Mouse (Mus musculus): ENCODE measurements at regions not wholly inside any gene's neighbourhood (a gene's known extent, or its start where the extent isn't known, plus 50 kb on each side); places are given as distances from the start of the nearest gene placed in this dataset.
A peak's percentile ranks its signal among the peaks of the same experiment; 100 is the strongest.
"Not testable (repeated sequence)": the region's sequence is repeated elsewhere in the genome, so short reads cannot be mapped to it uniquely, and the experiment has no call there.

DNA sequence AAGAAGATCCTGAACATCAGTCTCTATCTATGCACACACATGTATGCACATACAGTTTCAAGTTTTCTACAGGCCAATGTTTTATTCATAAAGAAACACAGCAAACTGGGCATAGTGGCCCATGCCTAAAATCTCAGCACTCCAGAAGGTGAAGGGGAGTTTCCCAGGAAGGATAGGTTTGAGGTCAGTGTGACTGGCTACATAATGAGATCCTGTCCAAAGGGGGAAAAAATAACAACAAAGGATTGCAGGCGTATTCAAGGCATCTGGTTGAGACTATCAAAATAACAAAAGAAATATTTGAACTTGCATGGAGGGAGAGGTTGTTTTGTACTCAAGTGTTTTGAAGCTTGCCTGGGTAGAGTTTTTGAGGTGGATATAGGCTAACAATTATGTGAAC is 80.0 kb upstream of the Cep85l start:
- not testable (repeated sequence) for H3K27me3 ChIP-seq (ENCODE audit: low read depth, poor library complexity, severe bottlenecking); H3K9me3 ChIP-seq (replicated peaks); H3K4me1 ChIP-seq; H3K27ac ChIP-seq; H3K36me3 ChIP-seq; H3K4me3 ChIP-seq; DNase-seq (ENCODE audit: low spot score)
- 86% methylated on average over 1 of the region's 1 CpGs for WGBS

DNA sequence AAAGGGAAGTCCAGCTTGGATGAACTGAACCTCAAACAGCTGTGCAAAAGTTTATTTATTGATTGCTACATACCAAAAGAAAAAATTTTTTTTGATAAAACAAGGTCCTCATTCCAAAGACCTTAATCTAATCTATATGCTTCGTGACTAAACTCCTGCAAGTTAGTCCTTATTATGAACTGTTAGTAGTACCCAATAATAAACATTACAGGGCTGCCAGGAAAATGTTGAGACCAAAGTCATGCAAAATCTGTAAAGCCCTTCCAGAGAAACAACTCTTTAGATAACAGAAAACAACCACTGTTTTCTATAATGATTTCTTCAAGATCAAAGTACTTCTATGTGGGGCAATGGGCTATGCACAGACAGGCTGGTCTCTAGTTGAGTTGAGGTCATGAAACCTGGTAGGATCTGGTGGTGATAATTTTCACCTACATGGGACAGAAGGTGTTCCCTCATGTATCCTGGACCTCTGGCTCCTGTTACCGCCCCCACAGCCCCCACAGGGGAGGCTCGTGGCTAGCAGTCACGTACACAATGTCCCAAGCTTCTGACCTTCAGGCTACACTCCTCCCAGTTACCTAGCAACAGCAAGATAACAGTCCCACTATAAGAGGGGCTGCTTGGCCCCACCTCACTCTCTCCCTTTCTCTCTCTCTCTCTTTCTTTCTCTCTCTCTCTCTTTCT is 76.4 kb upstream of the Cep85l start:
- Histone ChIP-seq H3K9me3 (replicated peaks) (no peaks in the 10 kb centered on the region), H3K36me3 (no peaks in the 10 kb centered on the region), H3K4me3 (no peak overlapping the region), H3K27ac (no peak overlapping the region), H3K4me1 (no peaks in the 10 kb centered on the region), H3K27me3 (ENCODE audit: low read depth, poor library complexity, severe bottlenecking) (no peaks in the 10 kb centered on the region)
- WGBS = 76% methylated on average over 4 of the region's 4 CpGs
- DNase-seq (ENCODE audit: low spot score) = no peak

DNA sequence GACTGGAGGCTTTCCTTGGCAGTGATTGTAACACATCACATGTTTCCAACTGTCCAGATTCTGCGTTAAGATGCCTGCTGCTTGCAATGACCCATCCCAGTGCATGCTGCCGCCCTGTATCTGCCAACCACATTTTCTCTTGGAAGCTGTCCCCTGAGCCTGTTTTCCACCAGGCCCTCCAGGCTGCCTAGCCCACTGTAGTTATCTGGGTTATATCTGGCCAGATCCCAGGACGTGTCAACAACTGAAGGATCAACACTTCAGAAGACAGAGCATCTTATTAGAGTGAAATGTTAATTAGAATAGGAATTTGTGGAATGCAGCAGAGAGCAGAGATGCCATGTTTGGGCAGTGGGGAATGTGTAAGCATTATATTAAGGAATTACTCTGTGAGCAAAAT is 65.0 kb upstream of the Cep85l start:
- Histone ChIP-seq H3K4me1 (no peaks in the 10 kb centered on the region), H3K27me3 (ENCODE audit: low read depth, poor library complexity, severe bottlenecking) (no peaks in the 10 kb centered on the region), H3K4me3 (no peak overlapping the region), H3K9me3 (replicated peaks) (no peaks in the 10 kb centered on the region), H3K27ac (no peak overlapping the region), H3K36me3 (no peaks in the 10 kb centered on the region)
- no peak for DNase-seq (ENCODE audit: low spot score)
- WGBS = 40% methylated on average over 3 of the region's 3 CpGs

DNA sequence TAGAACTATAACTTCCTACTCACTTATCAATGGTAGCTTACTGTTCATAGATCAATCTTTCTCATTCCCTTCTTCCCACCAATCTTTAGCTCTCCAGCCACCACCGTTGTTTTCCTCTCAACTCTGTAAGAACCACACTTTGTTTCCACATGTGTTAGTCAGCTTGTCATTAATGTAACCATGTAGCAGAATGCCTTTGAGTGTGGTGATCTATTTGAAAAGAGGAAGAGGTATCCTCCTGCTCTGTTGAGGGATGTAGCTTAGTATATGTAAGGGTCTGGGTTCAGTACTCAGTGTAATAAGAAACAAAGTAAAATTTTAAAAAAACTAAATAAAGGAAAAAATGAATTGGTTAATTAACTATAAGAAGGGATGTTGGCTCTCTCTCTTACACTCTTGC is 63.7 kb upstream of the Cep85l start:
- no peaks in the 10 kb centered on the region for H3K27me3 ChIP-seq (ENCODE audit: low read depth, poor library complexity, severe bottlenecking)
- no peaks in the 10 kb centered on the region for H3K4me1 ChIP-seq
- H3K9me3 ChIP-seq (replicated peaks) = no peaks in the 10 kb centered on the region
- no peak overlapping the region for H3K27ac ChIP-seq
- no peak overlapping the region for H3K4me3 ChIP-seq
- WGBS = 90% methylated on average over 1 of the region's 1 CpGs
- H3K36me3 ChIP-seq = no peaks in the 10 kb centered on the region
- no peak for DNase-seq (ENCODE audit: low spot score)

DNA sequence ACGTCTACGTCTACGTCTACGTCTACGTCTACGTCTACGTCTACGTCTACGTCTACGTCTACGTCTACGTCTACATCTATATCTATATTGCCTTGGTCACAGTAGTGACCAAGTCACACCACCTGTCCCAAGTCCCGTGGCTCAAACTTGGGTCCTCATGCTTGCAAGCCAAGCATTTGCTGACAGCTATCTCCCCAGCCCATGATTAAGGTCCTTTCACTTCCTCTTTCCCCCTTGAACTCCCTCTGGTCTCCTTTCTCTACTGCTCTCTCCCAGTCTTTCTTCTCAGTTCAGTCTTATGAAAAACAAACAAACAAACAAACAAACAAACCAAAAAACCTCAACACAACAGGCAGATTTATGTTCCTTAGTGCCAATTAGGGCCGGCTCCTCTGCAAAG is 63.2 kb upstream of the Cep85l start:
- 97% methylated on average over 14 of the region's 14 CpGs for WGBS
- H3K4me3 ChIP-seq = no peak overlapping the region
- H3K9me3 ChIP-seq (replicated peaks) = no peaks in the 10 kb centered on the region
- no peaks in the 10 kb centered on the region for H3K27me3 ChIP-seq (ENCODE audit: low read depth, poor library complexity, severe bottlenecking)
- H3K36me3 ChIP-seq = no peaks in the 10 kb centered on the region
- DNase-seq (ENCODE audit: low spot score) = no peak
- H3K27ac ChIP-seq = no peak overlapping the region
- H3K4me1 ChIP-seq = no peaks in the 10 kb centered on the region

DNA sequence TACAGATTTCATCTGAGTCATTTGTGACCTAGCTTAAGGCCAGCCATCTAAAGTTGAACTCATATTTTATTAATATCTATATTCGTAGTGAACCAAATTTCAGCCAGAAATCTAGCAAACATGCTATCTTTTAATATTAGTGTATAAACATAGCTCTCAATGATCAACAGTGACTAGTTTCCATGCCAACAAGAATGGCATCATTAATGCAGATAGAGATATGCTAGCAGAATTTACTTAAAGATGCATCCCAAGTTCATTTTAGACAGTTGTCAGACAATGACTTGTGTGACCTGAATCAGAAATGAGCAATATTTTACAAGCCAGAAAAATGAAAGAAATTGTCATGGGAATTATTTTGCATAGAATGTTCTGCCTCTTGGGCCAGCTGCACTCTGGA is 60.5 kb upstream of the Cep85l start:
- Histone ChIP-seq H3K4me3 (no peak overlapping the region), H3K27ac (no peak overlapping the region), H3K27me3 (ENCODE audit: low read depth, poor library complexity, severe bottlenecking) (peaks cover 5% of the 10 kb centered on the region; the same call in 1 of the 2 replicates), H3K9me3 (replicated peaks) (no peaks in the 10 kb centered on the region), H3K36me3 (no peaks in the 10 kb centered on the region), H3K4me1 (peaks cover 12% of the 10 kb centered on the region)
- 90% methylated on average over 1 of the region's 1 CpGs for WGBS
- DNase-seq (ENCODE audit: low spot score) = no peak

DNA sequence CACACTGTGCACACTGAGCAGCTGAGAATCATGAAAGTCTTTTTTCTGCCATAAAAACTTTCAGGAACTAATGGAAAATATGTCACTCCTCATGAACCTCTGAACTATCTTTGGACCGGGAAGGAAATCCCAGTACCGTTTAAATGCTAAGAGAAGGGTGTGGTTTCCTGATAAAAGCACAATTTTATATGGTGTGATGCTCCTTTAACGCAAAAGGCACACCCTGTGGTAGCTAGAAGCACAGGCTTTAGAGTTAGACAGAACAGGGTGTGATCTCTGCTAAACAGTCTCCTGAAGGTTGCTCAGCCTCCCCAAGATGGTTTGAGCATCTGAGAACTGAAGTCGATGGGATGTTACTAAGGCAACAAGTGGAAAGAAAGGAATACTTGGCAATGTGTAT is 58.6 kb upstream of the Cep85l start:
- H3K27me3 ChIP-seq (ENCODE audit: low read depth, poor library complexity, severe bottlenecking) = peaks cover 5% of the 10 kb centered on the region; the same call in 1 of the 2 replicates
- H3K36me3 ChIP-seq = no peaks in the 10 kb centered on the region
- WGBS = 85% methylated on average over 4 of the region's 4 CpGs
- no peak for DNase-seq (ENCODE audit: low spot score)
- H3K9me3 ChIP-seq (replicated peaks) = no peaks in the 10 kb centered on the region
- peaks cover 26% of the 10 kb centered on the region for H3K4me1 ChIP-seq
- no peak overlapping the region for H3K27ac ChIP-seq
- no peak overlapping the region for H3K4me3 ChIP-seq

DNA sequence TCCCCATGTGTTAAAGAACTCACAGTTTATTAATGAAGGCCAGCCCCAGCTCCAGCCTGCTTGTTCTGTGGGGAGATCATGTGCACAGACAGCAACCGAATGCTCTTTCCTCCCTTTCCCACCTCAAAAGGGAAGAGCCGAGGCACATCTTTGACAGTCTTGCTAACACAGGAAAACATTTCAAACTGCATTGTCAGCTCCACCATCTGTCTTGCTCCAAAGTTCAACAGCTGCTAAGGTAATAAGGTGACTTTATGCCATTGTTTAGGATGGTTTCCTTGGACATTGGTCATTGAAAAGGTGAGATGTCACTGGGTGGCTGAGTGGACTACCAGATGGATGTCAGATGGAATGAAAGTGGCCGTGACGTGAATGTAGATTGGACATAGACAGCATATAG is 58.0 kb upstream of the Cep85l start:
- peaks cover 5% of the 10 kb centered on the region; the same call in 1 of the 2 replicates for H3K27me3 ChIP-seq (ENCODE audit: low read depth, poor library complexity, severe bottlenecking)
- no peaks in the 10 kb centered on the region for H3K36me3 ChIP-seq
- DNase-seq (ENCODE audit: low spot score) = no peak
- H3K27ac ChIP-seq = no peak overlapping the region
- WGBS = 85% methylated on average over 4 of the region's 4 CpGs
- no peaks in the 10 kb centered on the region for H3K9me3 ChIP-seq (replicated peaks)
- no peak overlapping the region for H3K4me3 ChIP-seq
- H3K4me1 ChIP-seq = peaks cover 26% of the 10 kb centered on the region

DNA sequence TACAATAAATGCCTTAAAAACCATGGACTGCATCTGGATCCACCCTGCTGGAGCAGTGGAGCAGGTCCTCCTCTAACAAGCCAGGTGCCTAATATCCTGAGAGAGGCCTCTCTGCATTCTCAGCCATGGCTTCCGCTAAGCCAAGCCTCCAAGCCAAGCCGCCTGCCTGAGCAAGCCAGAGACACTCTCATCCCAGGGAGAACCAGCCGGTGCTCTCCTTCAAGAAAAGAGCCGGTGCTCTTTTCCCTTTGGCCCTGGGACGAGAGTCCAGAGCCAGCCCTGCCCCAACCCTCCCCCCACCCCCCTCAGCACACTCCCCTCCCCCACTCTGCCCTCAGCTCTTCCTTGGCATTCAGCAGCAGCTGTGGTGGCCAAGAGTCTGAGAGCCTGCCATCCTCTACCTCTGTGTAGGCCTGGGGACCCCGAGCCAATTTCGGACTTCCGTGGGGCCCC is 56.3 kb upstream of the Cep85l start:
- Histone ChIP-seq H3K4me1 (peaks cover 26% of the 10 kb centered on the region), H3K4me3 (no peak overlapping the region), H3K27me3 (ENCODE audit: low read depth, poor library complexity, severe bottlenecking) (peaks cover 5% of the 10 kb centered on the region; the same call in 1 of the 2 replicates), H3K36me3 (no peaks in the 10 kb centered on the region), H3K27ac (peak overlapping the region; percentile 88), H3K9me3 (replicated peaks) (no peaks in the 10 kb centered on the region)
- DNase-seq (ENCODE audit: low spot score) = peak; percentile 35
- WGBS = 76% methylated on average over 8 of the region's 8 CpGs

DNA sequence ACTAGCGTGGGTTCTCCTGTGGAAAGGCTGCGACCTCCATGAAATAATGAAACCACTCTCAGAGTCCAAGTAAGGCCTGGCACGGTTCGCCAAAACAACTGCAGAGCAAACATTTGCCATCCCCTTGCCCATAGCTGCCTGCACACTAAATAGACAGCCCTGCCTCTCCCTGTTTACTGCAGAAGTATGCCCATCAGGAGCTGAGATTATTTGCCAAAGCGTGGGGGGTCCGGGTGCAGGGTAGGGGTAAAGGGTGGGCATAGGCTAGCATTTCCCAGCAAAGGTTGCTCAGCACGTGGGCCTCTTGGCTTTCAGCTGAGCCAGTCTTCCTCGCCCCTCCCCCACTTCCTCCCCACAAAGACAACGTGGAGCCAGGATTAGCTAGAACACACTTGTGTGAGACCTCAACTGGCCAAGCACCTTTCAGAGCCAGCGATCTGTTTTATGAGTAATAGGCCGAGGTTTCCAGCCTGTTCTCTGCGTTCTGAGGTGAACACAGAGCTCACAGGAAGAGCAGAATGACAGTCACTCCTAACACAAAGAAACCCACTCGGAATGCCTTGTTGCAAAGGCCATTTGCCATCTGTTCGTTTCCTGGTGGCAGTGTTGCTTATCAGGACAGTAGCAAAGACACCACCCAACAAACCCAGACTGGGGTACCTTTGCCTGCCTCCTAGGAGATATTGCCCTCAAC is 55.6 kb upstream of the Cep85l start:
- Histone ChIP-seq H3K4me1 (peaks cover 32% of the 10 kb centered on the region), H3K27ac (peak overlapping the region; percentile 88), H3K36me3 (no peaks in the 10 kb centered on the region), H3K27me3 (ENCODE audit: low read depth, poor library complexity, severe bottlenecking) (peaks cover 5% of the 10 kb centered on the region; the same call in 1 of the 2 replicates), H3K9me3 (replicated peaks) (no peaks in the 10 kb centered on the region), H3K4me3 (peak overlapping the region; percentile 5; the same call in 1 of the 2 replicates)
- WGBS = 51% methylated on average over 14 of the region's 14 CpGs
- DNase-seq (ENCODE audit: low spot score) = peak; percentile 70

DNA sequence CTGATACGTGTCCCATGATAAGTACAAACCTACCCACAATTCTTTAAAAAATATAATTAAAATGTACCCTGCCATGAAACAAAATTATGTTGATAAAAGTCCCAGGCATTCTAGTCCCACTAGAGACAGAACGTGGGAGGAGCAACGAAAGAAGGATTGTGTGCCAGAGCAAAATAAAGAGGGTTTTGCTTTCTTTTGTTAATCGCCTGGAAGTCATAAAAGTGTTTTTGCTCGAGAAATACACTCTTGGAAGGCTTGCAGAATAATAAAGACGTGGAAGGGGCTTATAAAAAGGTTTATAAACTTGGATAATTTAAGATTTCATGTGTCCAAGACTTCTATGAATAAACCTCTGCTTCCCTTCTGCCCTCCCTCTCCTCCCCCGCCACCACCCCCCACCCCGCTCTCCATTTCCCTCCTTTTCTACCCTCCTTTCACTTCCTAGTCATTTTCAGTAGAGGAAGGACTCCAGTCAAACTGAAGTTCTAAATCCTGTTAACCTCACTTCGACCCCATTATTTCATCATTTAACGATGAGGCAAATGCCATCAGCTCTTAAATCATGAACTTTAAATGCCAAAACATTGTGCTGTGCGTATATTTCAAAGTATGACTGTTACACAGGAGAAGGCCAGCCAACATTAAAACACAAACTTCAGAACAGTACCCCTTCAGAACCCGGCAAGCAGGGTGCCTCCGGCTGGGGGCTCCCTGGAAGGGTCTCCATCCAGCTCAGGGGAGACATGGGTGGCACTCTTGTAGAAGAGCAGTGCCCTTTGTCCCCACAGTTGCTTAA is 54.8 kb upstream of the Cep85l start:
- Histone ChIP-seq H3K9me3 (replicated peaks) (no peaks in the 10 kb centered on the region), H3K4me1 (peaks cover 40% of the 10 kb centered on the region), H3K36me3 (no peaks in the 10 kb centered on the region), H3K27me3 (ENCODE audit: low read depth, poor library complexity, severe bottlenecking) (peaks cover 5% of the 10 kb centered on the region; the same call in 1 of the 2 replicates), H3K4me3 (peak overlapping the region; percentile 5; the same call in 1 of the 2 replicates), H3K27ac (peak overlapping the region; percentile 88)
- 44% methylated on average over 13 of the region's 13 CpGs for whole genome bisulfite sequencing
- peak; percentile 53 for DNase-seq (ENCODE audit: low spot score)

DNA sequence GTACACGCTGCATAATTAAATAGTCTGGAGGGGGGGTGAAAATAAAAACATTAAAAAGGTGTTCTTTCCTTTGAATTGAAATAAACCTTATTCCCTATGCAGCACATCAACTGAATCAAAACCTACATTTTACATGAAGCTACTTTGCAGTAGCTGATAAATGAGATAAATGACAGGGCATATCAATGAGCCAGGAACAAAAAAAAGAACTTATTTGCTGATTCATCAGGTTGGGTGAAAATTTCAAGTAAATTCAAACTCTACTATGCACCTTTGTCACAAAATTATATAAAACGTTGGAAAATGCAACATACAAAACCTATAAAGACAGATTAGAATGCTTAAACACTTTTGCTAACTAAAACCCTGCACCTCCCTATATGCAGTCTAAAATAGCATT is 53.0 kb upstream of the Cep85l start:
- no peak overlapping the region for H3K27ac ChIP-seq
- WGBS = 91% methylated on average over 2 of the region's 2 CpGs
- no peak overlapping the region for H3K4me3 ChIP-seq
- H3K27me3 ChIP-seq (ENCODE audit: low read depth, poor library complexity, severe bottlenecking) = peaks cover 5% of the 10 kb centered on the region; the same call in 1 of the 2 replicates
- no peaks in the 10 kb centered on the region for H3K36me3 ChIP-seq
- H3K4me1 ChIP-seq = peaks cover 47% of the 10 kb centered on the region
- H3K9me3 ChIP-seq (replicated peaks) = no peaks in the 10 kb centered on the region
- no peak for DNase-seq (ENCODE audit: low spot score)
